Mouse (Mus musculus) embryonic facial prominence, embryonic 12.5 days (tissue): ENCODE data around the gene Traf3ip2. TPM values are rescaled to one million over a fixed set of nuclear protein-coding genes. Genes with fewer than 3 reads are reported as not detected.
A peak's percentile ranks its signal among the peaks of the same experiment; 100 is the strongest.

ENCODE experiments used
- ATAC-seq: fragments of 200-750 bp; cut with Nextera tagmentation; 2 replicates; pipeline ENCODE4 v1.8.0; 2017; ENCODE audit not compliant: insufficient number of reproducible peaks, insufficient read depth, low FRiP score, low TSS enrichment
- H3K27ac ChIP-seq: fragments of 300-500 bp; sonication (generic); 2 replicates; pipeline ENCODE4 v1.5.1; 2016; ENCODE audit warnings: mild to moderate bottlenecking
- H3K27me3 ChIP-seq: fragments of 300-500 bp; sonication (generic); 2 replicates; pipeline ENCODE4 v1.6.1; 2016; ENCODE audit warnings: mild to moderate bottlenecking, moderate library complexity
- H3K36me3 ChIP-seq: fragments of 300-500 bp; sonication (generic); 2 replicates; pipeline ENCODE4 v1.6.1; 2016; ENCODE audit warnings: mild to moderate bottlenecking
- H3K4me1 ChIP-seq: fragments of 300-500 bp; sonication (generic); 2 replicates; pipeline ENCODE4 v1.6.1; 2016
- H3K4me2 ChIP-seq: fragments of 300-500 bp; sonication (generic); replicated peaks from 2 replicates; pipeline ENCODE4 v1.6.1; 2016; ENCODE audit warnings: mild to moderate bottlenecking, moderate library complexity
- H3K4me3 ChIP-seq: fragments of 300-500 bp; sonication (generic); 2 replicates; pipeline ENCODE4 v1.5.1; 2016; ENCODE audit warnings: mild to moderate bottlenecking
- H3K9ac ChIP-seq: fragments of 300-500 bp; sonication (generic); 2 replicates; pipeline ENCODE4 v1.6.1; 2016; ENCODE audit warnings: mild to moderate bottlenecking, moderate library complexity
- H3K9me3 ChIP-seq: fragments of 300-500 bp; sonication (generic); 2 replicates; pipeline ENCODE4 v1.6.1; 2016; ENCODE audit warnings: mild to moderate bottlenecking, moderate library complexity
- WGBS: fragments of 180-500 bp; shearing (Covaris S2); methylation state at CpG from one replicate; pipeline ENCODE4 v1.1.7; 2016; 5-methylcytosine and 5-hydroxymethylcytosine counted together
- polyA plus RNA-seq: library from polyadenylated mRNA; unstranded; fragments of >200 nt; fragmentation: Nextera tagmentation; extraction: Ambion mirVana; gene quantifications from 2 replicates; pipeline ENCODE4 v1.2.1, GENCODE M21; 2016

The Traf3ip2 gene
- polyA plus RNA-seq, 1 experiment from 2014 or later, result 11.4 TPM

GRCm38 (mm10) chr10:39587973-39588746 lies 24.6 kb upstream of the Traf3ip2 start:
- Histone ChIP-seq H3K27me3 (no peaks in the 10 kb centered on the region), H3K4me1 (peaks cover 19% of the 10 kb centered on the region), H3K4me3 (no peak overlapping the region), H3K4me2 (no peak overlapping the region), H3K36me3 (no peaks in the 10 kb centered on the region), H3K9ac (no peak overlapping the region), H3K27ac (no peak overlapping the region), H3K9me3 (peaks cover 3% of the 10 kb centered on the region; the same call in 1 of the 2 replicates)
- ATAC-seq, result no peak
- 57% methylated on average over 8 of the region's 8 CpGs for WGBS

GRCm38 (mm10) chr10:39589765-39590546 lies 22.8 kb upstream of the Traf3ip2 start:
- Histone ChIP-seq H3K4me2 (no peak overlapping the region), H3K4me1 (peaks cover 16% of the 10 kb centered on the region), H3K4me3 (no peak overlapping the region), H3K36me3 (no peaks in the 10 kb centered on the region), H3K27me3 (no peaks in the 10 kb centered on the region), H3K27ac (no peak overlapping the region), H3K9me3 (peaks cover 6% of the 10 kb centered on the region; the same call in 1 of the 2 replicates), H3K9ac (no peak overlapping the region)
- whole genome bisulfite sequencing, result 78% methylated on average over 19 of the region's 19 CpGs
- no peak for ATAC-seq

GRCm38 (mm10) chr10:39590629-39591028 lies 22.1 kb upstream of the Traf3ip2 start:
- no peak overlapping the region for H3K4me3 ChIP-seq
- peaks cover 16% of the 10 kb centered on the region for H3K4me1 ChIP-seq
- 85% methylated on average over 10 of the region's 10 CpGs for WGBS
- no peaks in the 10 kb centered on the region for H3K27me3 ChIP-seq
- ATAC-seq, result no peak
- H3K27ac ChIP-seq, result no peak overlapping the region
- no peak overlapping the region for H3K4me2 ChIP-seq
- peaks cover 6% of the 10 kb centered on the region; the same call in 1 of the 2 replicates for H3K9me3 ChIP-seq
- no peak overlapping the region for H3K9ac ChIP-seq
- no peaks in the 10 kb centered on the region for H3K36me3 ChIP-seq

GRCm38 (mm10) chr10:39592501-39592900 lies 20.2 kb upstream of the Traf3ip2 start:
- H3K27me3 ChIP-seq, result no peaks in the 10 kb centered on the region
- ATAC-seq, result no peak
- no peak overlapping the region for H3K27ac ChIP-seq
- H3K9me3 ChIP-seq, result peaks cover 6% of the 10 kb centered on the region; the same call in 1 of the 2 replicates
- H3K4me1 ChIP-seq, result peaks cover 25% of the 10 kb centered on the region
- no peak overlapping the region for H3K9ac ChIP-seq
- H3K4me2 ChIP-seq, result no peak overlapping the region
- no peak overlapping the region for H3K4me3 ChIP-seq
- H3K36me3 ChIP-seq, result no peaks in the 10 kb centered on the region
- WGBS, result 81% methylated on average over 4 of the region's 4 CpGs

- H3K36me3 ChIP-seq, result no peaks in the 10 kb centered on the region
- H3K9ac ChIP-seq, result no peak overlapping the region
- no peak overlapping the region for H3K4me3 ChIP-seq
- no peak overlapping the region for H3K4me2 ChIP-seq
- no peaks in the 10 kb centered on the region for H3K27me3 ChIP-seq
- H3K9me3 ChIP-seq, result peaks cover 6% of the 10 kb centered on the region; the same call in 1 of the 2 replicates
- no peak for ATAC-seq
- no peak overlapping the region for H3K27ac ChIP-seq
- peaks cover 18% of the 10 kb centered on the region for H3K4me1 ChIP-seq
- 50% methylated on average over 1 of the region's 1 CpGs for WGBS
Measured at GRCm38 (mm10) chr10:39594716-39595115, 18.0 kb upstream of the Traf3ip2 start.

GRCm38 (mm10) chr10:39595862-39596261 lies 16.9 kb upstream of the Traf3ip2 start:
- WGBS, result 81% methylated on average over 3 of the region's 3 CpGs
- Histone ChIP-seq H3K27ac (no peak overlapping the region), H3K27me3 (no peaks in the 10 kb centered on the region), H3K36me3 (no peaks in the 10 kb centered on the region), H3K4me3 (no peak overlapping the region), H3K9ac (no peak overlapping the region), H3K4me1 (peaks cover 18% of the 10 kb centered on the region), H3K4me2 (no peak overlapping the region), H3K9me3 (peaks cover 6% of the 10 kb centered on the region; the same call in 1 of the 2 replicates)
- ATAC-seq, result no peak

- peaks cover 6% of the 10 kb centered on the region; the same call in 1 of the 2 replicates for H3K9me3 ChIP-seq
- H3K4me3 ChIP-seq, result no peak overlapping the region
- H3K4me1 ChIP-seq, result peaks cover 18% of the 10 kb centered on the region
- no peaks in the 10 kb centered on the region for H3K36me3 ChIP-seq
- H3K27ac ChIP-seq, result 0 out of 2 replicates have a peak overlapping the region, but pooled peaks have one; percentile 30
- H3K9ac ChIP-seq, result no peak overlapping the region
- ATAC-seq, result no peak
- H3K27me3 ChIP-seq, result no peaks in the 10 kb centered on the region
- H3K4me2 ChIP-seq, result no peak overlapping the region; the same call in 1 of the 2 replicates
- 51% methylated on average over 9 of the region's 9 CpGs for WGBS
Measured at GRCm38 (mm10) chr10:39597116-39597791, 15.5 kb upstream of the Traf3ip2 start.

GRCm38 (mm10) chr10:39597792-39598183 lies 14.9 kb upstream of the Traf3ip2 start:
- H3K36me3 ChIP-seq, result no peaks in the 10 kb centered on the region
- WGBS, result 51% methylated on average over 3 of the region's 3 CpGs
- H3K27ac ChIP-seq, result no peak overlapping the region

GRCm38 (mm10) chr10:39599601-39600000 lies 13.1 kb upstream of the Traf3ip2 start:
- Histone ChIP-seq H3K4me2 (no peak overlapping the region), H3K27me3 (no peaks in the 10 kb centered on the region), H3K4me3 (no peak overlapping the region), H3K9ac (no peak overlapping the region), H3K36me3 (no peaks in the 10 kb centered on the region), H3K9me3 (no peaks in the 10 kb centered on the region), H3K27ac (no peak overlapping the region), H3K4me1 (peaks cover 18% of the 10 kb centered on the region)
- no peak for ATAC-seq
- WGBS, result 78% methylated on average over 4 of the region's 4 CpGs

More at GRCm38 (mm10) chr10:39597792-39598183, 14.9 kb upstream of the Traf3ip2 start:
- no peak overlapping the region for H3K4me2 ChIP-seq
- H3K27me3 ChIP-seq, result no peaks in the 10 kb centered on the region
- no peak overlapping the region for H3K4me3 ChIP-seq
- H3K4me1 ChIP-seq, result peaks cover 18% of the 10 kb centered on the region
- H3K9me3 ChIP-seq, result peaks cover 6% of the 10 kb centered on the region; the same call in 1 of the 2 replicates
- no peak for ATAC-seq
- H3K9ac ChIP-seq, result no peak overlapping the region

GRCm38 (mm10) chr10:39600115-39600514 lies 12.6 kb upstream of the Traf3ip2 start:
- Histone ChIP-seq H3K4me3 (no peak overlapping the region), H3K9ac (no peak overlapping the region), H3K4me2 (no peak overlapping the region), H3K9me3 (0 out of 2 replicates have a peak, but pooled peaks cover 3% of the 10 kb centered on the region), H3K27ac (no peak overlapping the region), H3K4me1 (peaks cover 18% of the 10 kb centered on the region), H3K36me3 (no peaks in the 10 kb centered on the region), H3K27me3 (no peaks in the 10 kb centered on the region)
- 74% methylated on average over 1 of the region's 1 CpGs for WGBS
- no peak for ATAC-seq

- H3K36me3 ChIP-seq, result no peaks in the 10 kb centered on the region
- ATAC-seq, result no peak
- no peak overlapping the region for H3K27ac ChIP-seq
- WGBS, result 92% methylated on average over 5 of the region's 5 CpGs
- 0 out of 2 replicates have a peak, but pooled peaks cover 3% of the 10 kb centered on the region for H3K9me3 ChIP-seq
- H3K4me2 ChIP-seq, result no peak overlapping the region
- peaks cover 14% of the 10 kb centered on the region for H3K4me1 ChIP-seq
- no peak overlapping the region for H3K4me3 ChIP-seq
- no peaks in the 10 kb centered on the region for H3K27me3 ChIP-seq
- no peak overlapping the region for H3K9ac ChIP-seq
Measured at GRCm38 (mm10) chr10:39601068-39601467, 11.7 kb upstream of the Traf3ip2 start.
